Mouse (Mus musculus) liver, embryonic 15.5 days (tissue): ENCODE measurements at regions not wholly inside any gene's neighbourhood (a gene's known extent, or its start where the extent isn't known, plus 50 kb on each side); places are given as distances from the start of the nearest gene placed in this dataset.
A peak's percentile ranks its signal among the peaks of the same experiment; 100 is the strongest.
"Not testable (repeated sequence)": the region's sequence is repeated elsewhere in the genome, so short reads cannot be mapped to it uniquely, and the experiment has no call there.

Source experiments
- ATAC-seq: fragments of 200-750 bp; cut with Nextera tagmentation; 2 replicates; pipeline ENCODE4 v1.8.0; 2017; ENCODE audit warnings: moderate number of reproducible peaks, mild to moderate bottlenecking, moderate library complexity; ENCODE audit not compliant: insufficient read depth
- H3K27ac ChIP-seq: fragments of 300-500 bp; sonication (generic); replicated peaks from 2 replicates; pipeline ENCODE4 v1.5.1; 2015; ENCODE audit warnings: mild to moderate bottlenecking, inconsistent platforms
- H3K27me3 ChIP-seq: fragments of 300-500 bp; sonication (generic); 2 replicates; pipeline ENCODE4 v1.6.1; 2015; ENCODE audit warnings: mild to moderate bottlenecking, inconsistent platforms
- H3K36me3 ChIP-seq: fragments of 300-500 bp; sonication (generic); replicated peaks from 2 replicates; pipeline ENCODE4 v1.6.1; 2015; ENCODE audit warnings: moderate library complexity, mild to moderate bottlenecking, inconsistent platforms
- H3K4me1 ChIP-seq: fragments of 300-500 bp; sonication (generic); replicated peaks from 2 replicates; pipeline ENCODE4 v1.6.1; 2015; ENCODE audit warnings: inconsistent platforms
- H3K4me2 ChIP-seq: fragments of 300-500 bp; sonication (generic); 2 replicates; pipeline ENCODE4 v1.6.1; 2015; ENCODE audit warnings: moderate library complexity, mild to moderate bottlenecking, inconsistent platforms
- H3K4me3 ChIP-seq: fragments of 300-500 bp; sonication (generic); replicated peaks from 2 replicates; pipeline ENCODE4 v1.5.1; 2015; ENCODE audit warnings: mild to moderate bottlenecking, inconsistent platforms
- H3K9ac ChIP-seq: fragments of 300-500 bp; sonication (generic); 2 replicates; pipeline ENCODE4 v1.6.1; 2015; ENCODE audit warnings: moderate library complexity, mild to moderate bottlenecking, inconsistent platforms
- H3K9me3 ChIP-seq: fragments of 300-500 bp; sonication (generic); replicated peaks from 2 replicates; pipeline ENCODE4 v1.6.1; 2016; ENCODE audit warnings: inconsistent platforms
- WGBS: fragments of 180-500 bp; shearing (Covaris S2); methylation state at CpG from one replicate; pipeline ENCODE4 v1.1.7; 2015; ENCODE audit warnings: mixed read lengths; ENCODE audit not compliant: insufficient replicate concordance; 5-methylcytosine and 5-hydroxymethylcytosine counted together

- WGBS: 7% methylated on average over 15 of the region's 15 CpGs
- not testable (repeated sequence) for H3K9ac ChIP-seq, H3K9me3 ChIP-seq
Observed at GRCm38 (mm10) chr12:20921398-20922023, 68.7 kb upstream of the Asap2 start.

GRCm38 (mm10) chr12:20928966-20929365, 61.3 kb upstream of the Asap2 start:
- H3K4me2 ChIP-seq, H3K9me3 ChIP-seq, H3K36me3 ChIP-seq, H3K27me3 ChIP-seq, H3K27ac ChIP-seq, H3K4me3 ChIP-seq, ATAC-seq, H3K9ac ChIP-seq, H3K4me1 ChIP-seq: not testable (repeated sequence)
- 18% methylated on average over 3 of the region's 3 CpGs for WGBS

More at GRCm38 (mm10) chr12:20921398-20922023, 68.7 kb upstream of the Asap2 start:
- H3K36me3 ChIP-seq, ATAC-seq, H3K27me3 ChIP-seq, H3K27ac ChIP-seq, H3K4me1 ChIP-seq: not testable (repeated sequence)
- Histone ChIP-seq H3K4me3 (peak overlapping the region; percentile 71), H3K4me2 (peak overlapping the region; percentile 78)
